Mouse (Mus musculus): ENCODE measurements around the gene Hps6. TPM values are rescaled to one million over a fixed set of nuclear protein-coding genes. Genes with fewer than 3 reads are reported as not detected.
"Not testable (repeated sequence)": the region's sequence is repeated elsewhere in the genome, so short reads cannot be mapped to it uniquely, and the experiment has no call there.

The Hps6 gene
- polyA plus RNA-seq (2015; fragmentation: Nextera tagmentation; extraction: Ambion mirVana), result 2.0 and 2.2 TPM in 2 replicates

GRCm38 (mm10) chr19:46003371-46004226, at the start of gene Hps6:
TSS of gene Hps6 (plus strand) at chr19:46003508.
- H3K9ac ChIP-seq (replicated peaks), result peak within 1 kb of the TSS; percentile 78
- no peaks in the 10 kb centered on the region for H3K27me3 ChIP-seq (ENCODE audit: insufficient read depth, low read length)
- peak; percentile 20; the same call in 1 of the 2 replicates for TF ChIP-seq CTCF (IDR thresholded peaks at IDR 0.05; ENCODE audit: low read depth)
- TF ChIP-seq EP300 (IDR thresholded peaks at IDR 0.05; ENCODE audit: low read depth), result no peak
- H3K36me3 ChIP-seq (replicated peaks; ENCODE audit: insufficient read depth, low read length), result 0 out of 2 replicates have a peak, but pooled peaks cover 5% of the 10 kb centered on the region
- ATAC-seq (peak; percentile 89), DNase-seq (peak; percentile 92)
- peaks cover 15% of the 10 kb centered on the region for H3K4me1 ChIP-seq (ENCODE audit: insufficient read depth)
- H3K9me3 ChIP-seq (ENCODE audit: low read length), result no peaks in the 10 kb centered on the region
- peak within 1 kb of the TSS; percentile 66 for H3K27ac ChIP-seq (ENCODE audit: low read depth)
- 1% methylated on average over 70 of the region's 70 CpGs for WGBS (ENCODE audit: insufficient replicate concordance)
- peak within 1 kb of the TSS; percentile 73 for H3K4me3 ChIP-seq (ENCODE audit: low read depth, low read length)
- peak within 1 kb of the TSS; percentile 99 for H3K4me2 ChIP-seq (ENCODE audit: low read depth, low read length)

- Histone ChIP-seq H3K9me3 (ENCODE audit: low read length) (no peaks in the 10 kb centered on the region), H3K9ac (replicated peaks) (no peak overlapping the region), H3K27ac (ENCODE audit: low read depth) (no peak overlapping the region), H3K4me1 (ENCODE audit: insufficient read depth) (no peaks in the 10 kb centered on the region), H3K36me3 (replicated peaks; ENCODE audit: insufficient read depth, low read length) (peaks cover 6% of the 10 kb centered on the region; the same call in 1 of the 2 replicates), H3K27me3 (ENCODE audit: insufficient read depth, low read length) (no peaks in the 10 kb centered on the region), H3K4me2 (ENCODE audit: low read depth, low read length) (no peak overlapping the region), H3K4me3 (ENCODE audit: low read depth, low read length) (no peak overlapping the region)
- TF ChIP-seq CTCF (IDR thresholded peaks at IDR 0.05; ENCODE audit: low read depth) (no peak), EP300 (IDR thresholded peaks at IDR 0.05; ENCODE audit: low read depth) (no peak)
- 84% methylated on average over 7 of the region's 7 CpGs for WGBS (ENCODE audit: insufficient replicate concordance)
- DNase-seq (no peak), ATAC-seq (no peak)
Measured at GRCm38 (mm10) chr19:45956736-45957135, 46.6 kb upstream of the Hps6 start.

GRCm38 (mm10) chr19:45960770-45961169, 42.5 kb upstream of the Hps6 start:
- Histone ChIP-seq H3K4me1 (ENCODE audit: insufficient read depth) (no peaks in the 10 kb centered on the region), H3K36me3 (replicated peaks; ENCODE audit: insufficient read depth, low read length) (peaks cover 7% of the 10 kb centered on the region; the same call in 1 of the 2 replicates), H3K9ac (replicated peaks) (no peak overlapping the region), H3K27me3 (ENCODE audit: insufficient read depth, low read length) (no peaks in the 10 kb centered on the region), H3K9me3 (ENCODE audit: low read length) (no peaks in the 10 kb centered on the region), H3K4me2 (ENCODE audit: low read depth, low read length) (no peak overlapping the region), H3K27ac (ENCODE audit: low read depth) (no peak overlapping the region), H3K4me3 (ENCODE audit: low read depth, low read length) (no peak overlapping the region)
- WGBS (ENCODE audit: insufficient replicate concordance), result 66% methylated on average over 5 of the region's 5 CpGs
- DNase-seq, result no peak
- ATAC-seq, result no peak
- TF ChIP-seq CTCF (IDR thresholded peaks at IDR 0.05; ENCODE audit: low read depth), result peak; percentile 15; the same call in 1 of the 2 replicates
- no peak for TF ChIP-seq EP300 (IDR thresholded peaks at IDR 0.05; ENCODE audit: low read depth)

GRCm38 (mm10) chr19:45984379-45984778, 18.9 kb upstream of the Hps6 start:
- peak overlapping the region; percentile 44; the same call in 1 of the 2 replicates for H3K27ac ChIP-seq (ENCODE audit: low read depth)
- no peaks in the 10 kb centered on the region for H3K4me1 ChIP-seq (ENCODE audit: insufficient read depth)
- no peak for ATAC-seq
- H3K9me3 ChIP-seq (ENCODE audit: low read length), result no peaks in the 10 kb centered on the region
- no peak overlapping the region for H3K4me2 ChIP-seq (ENCODE audit: low read depth, low read length)
- no peaks in the 10 kb centered on the region for H3K27me3 ChIP-seq (ENCODE audit: insufficient read depth, low read length)
- H3K9ac ChIP-seq (replicated peaks), result no peak overlapping the region
- TF ChIP-seq CTCF (IDR thresholded peaks at IDR 0.05; ENCODE audit: low read depth) (no peak), EP300 (IDR thresholded peaks at IDR 0.05; ENCODE audit: low read depth) (no peak)
- no peak overlapping the region for H3K4me3 ChIP-seq (ENCODE audit: low read depth, low read length)
- H3K36me3 ChIP-seq (replicated peaks; ENCODE audit: insufficient read depth, low read length), result no peaks in the 10 kb centered on the region
- no peak for DNase-seq

GRCm38 (mm10) chr19:45988238-45988637, 15.1 kb upstream of the Hps6 start:
- Histone ChIP-seq H3K27me3 (ENCODE audit: insufficient read depth, low read length) (no peaks in the 10 kb centered on the region), H3K4me2 (ENCODE audit: low read depth, low read length) (no peak overlapping the region), H3K36me3 (replicated peaks; ENCODE audit: insufficient read depth, low read length) (no peaks in the 10 kb centered on the region; the same call in 1 of the 2 replicates), H3K4me1 (ENCODE audit: insufficient read depth) (no peaks in the 10 kb centered on the region), H3K4me3 (ENCODE audit: low read depth, low read length) (no peak overlapping the region), H3K27ac (ENCODE audit: low read depth) (no peak overlapping the region), H3K9ac (replicated peaks) (no peak overlapping the region), H3K9me3 (ENCODE audit: low read length) (no peaks in the 10 kb centered on the region)
- DNase-seq, result no peak
- no peak for ATAC-seq
- 92% methylated on average over 3 of the region's 3 CpGs for WGBS (ENCODE audit: insufficient replicate concordance)
- TF ChIP-seq CTCF (IDR thresholded peaks at IDR 0.05; ENCODE audit: low read depth) (no peak), EP300 (IDR thresholded peaks at IDR 0.05; ENCODE audit: low read depth) (no peak)

GRCm38 (mm10) chr19:45991171-45991570, 12.1 kb upstream of the Hps6 start:
- ATAC-seq, result no peak
- no peak for DNase-seq
- Histone ChIP-seq H3K27ac (ENCODE audit: low read depth) (no peak overlapping the region), H3K4me1 (ENCODE audit: insufficient read depth) (no peaks in the 10 kb centered on the region), H3K27me3 (ENCODE audit: insufficient read depth, low read length) (no peaks in the 10 kb centered on the region), H3K4me3 (ENCODE audit: low read depth, low read length) (no peak overlapping the region), H3K36me3 (replicated peaks; ENCODE audit: insufficient read depth, low read length) (no peaks in the 10 kb centered on the region; the same call in 1 of the 2 replicates), H3K4me2 (ENCODE audit: low read depth, low read length) (no peak overlapping the region), H3K9me3 (ENCODE audit: low read length) (no peaks in the 10 kb centered on the region), H3K9ac (replicated peaks) (no peak overlapping the region)
- WGBS (ENCODE audit: insufficient replicate concordance), result 82% methylated on average over 3 of the region's 3 CpGs
- TF ChIP-seq EP300 (IDR thresholded peaks at IDR 0.05; ENCODE audit: low read depth) (no peak), CTCF (IDR thresholded peaks at IDR 0.05; ENCODE audit: low read depth) (no peak)

GRCm38 (mm10) chr19:45993441-45993840, 9.9 kb upstream of the Hps6 start:
- not testable (repeated sequence) for H3K4me1 ChIP-seq (ENCODE audit: insufficient read depth); H3K4me3 ChIP-seq (ENCODE audit: low read depth, low read length); H3K9me3 ChIP-seq (ENCODE audit: low read length); H3K27ac ChIP-seq (ENCODE audit: low read depth); H3K9ac ChIP-seq (replicated peaks); H3K36me3 ChIP-seq (replicated peaks; ENCODE audit: insufficient read depth, low read length); ATAC-seq; DNase-seq; H3K4me2 ChIP-seq (ENCODE audit: low read depth, low read length); H3K27me3 ChIP-seq (ENCODE audit: insufficient read depth, low read length)
- WGBS (ENCODE audit: insufficient replicate concordance), result 84% methylated on average over 6 of the region's 6 CpGs
